ENCODE assay signal across 8 mouse cellular contexts in the genomic region with DNA sequence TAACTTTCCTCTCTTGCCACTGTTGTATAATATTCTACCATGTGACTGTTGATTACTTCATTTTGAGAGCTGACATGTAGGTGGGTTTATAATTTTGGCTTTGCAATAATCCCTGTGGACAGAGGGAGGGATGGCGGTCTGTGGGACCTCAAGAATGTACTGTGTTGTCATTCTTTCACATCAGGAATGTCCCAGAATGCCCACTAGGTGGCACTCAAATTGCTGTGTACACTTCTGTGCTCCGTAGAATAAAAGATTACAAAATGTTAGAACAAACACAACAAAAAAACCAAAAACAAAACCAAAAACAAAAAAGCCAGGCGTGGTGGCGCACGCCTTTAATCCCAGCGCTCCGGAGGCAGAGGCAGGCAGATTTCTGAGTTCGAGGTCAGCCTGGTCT. TPM values are rescaled to one million over a fixed set of nuclear protein-coding genes. Genes with fewer than 3 reads are reported as not detected.
A peak's percentile ranks its signal among the peaks of the same experiment; 100 is the strongest.
DNase-seq lines count a peak whose midpoint lies in the region; ATAC-seq and TF ChIP-seq lines count a peak whose summit lies in the region.

No protein-coding gene starts in this region.

- DNase-seq in gastrocnemius, adult 2 months: no peak
- no peak for DNase-seq in gastrocnemius, postnatal 36 days
- peak; percentile 86 for DNase-seq in 3T3-L1 (ENCODE audit: low read depth, low spot score)
- peak; percentile 38 for DNase-seq in MEL-GATA-1-ER (ENCODE audit: extremely low read depth, low read depth)
- no peak for DNase-seq in layer of hippocampus, postnatal 36 days
- DNase-seq in gastrocnemius, adult 8-10 months (ENCODE audit: low spot score in 2 of 2): no peak

- H3K4me3 ChIP-seq in gastrocnemius, adult 2 months: no peak overlapping the region

- intact Hi-C loops in gastrocnemius, adult 2 months (cut with DNase I): no loop called here
- intact Hi-C loops in gastrocnemius, postnatal 36 days (cut with DNase I): no loop called here

- ATAC-seq in hematopoietic stem cell, adult 5-6 weeks (replicated peaks in 1 of 2; ENCODE audit: insufficient read depth in 1 of 2, low FRiP score in 2 of 2, low TSS enrichment in 1 of 2, low read depth in 1 of 2, poor library complexity in 2 of 2, severe bottlenecking in 2 of 2): peak; percentile 70 to 86
- ATAC-seq in neutrophil, adult 5-6 weeks (ENCODE audit: extremely low read depth, insufficient number of reproducible peaks, low FRiP score, poor library complexity, severe bottlenecking): peak; percentile 78; the same call in 1 of the 2 replicates

- TF ChIP-seq CTCF in gastrocnemius, adult 2 months (IDR thresholded peaks at IDR 0.05): peak; percentile 66

- no peak overlapping the region for H3K27ac ChIP-seq in gastrocnemius, adult 2 months

RNA-seq across cellular contexts. Expression of a gene that starts 14.9 kb away (rescaled TPM):
- total RNA-seq in gastrocnemius, adult 2 months (2021): 1 to 10 TPM; 1.2 to 1.3 TPM
- 1 to 10 TPM in 1 of 2 experiments, under 1 TPM in 1; 0.87 to 1.1 TPM for total RNA-seq in gastrocnemius, postnatal 36 days (2021)
- total RNA-seq in hematopoietic stem cell, adult 5-6 weeks (2017): 62.6 and 81.5 TPM in 2 replicates
- 11.5 and 12.1 TPM in 2 replicates for total RNA-seq in neutrophil, adult 5-6 weeks (2017)
- 1 to 10 TPM; 4.7 to 5.2 TPM for total RNA-seq in layer of hippocampus, postnatal 36 days (2021)
- total RNA-seq in gastrocnemius, adult 8-10 months (2022): 1 to 10 TPM in 3 of 4 experiments, under 1 TPM in 1; 0.90 to 1.5 (median 1.2) TPM

RNA-seq across cellular contexts. Expression of a gene that starts 35.2 kb away (rescaled TPM):
- 1 to 10 TPM; 4.1 to 5.9 TPM for total RNA-seq in gastrocnemius, adult 2 months (2021)
- 1 to 10 TPM; 4.2 to 5.1 TPM for total RNA-seq in gastrocnemius, postnatal 36 days (2021)
- total RNA-seq in hematopoietic stem cell, adult 5-6 weeks (2017): 8.4 and 8.5 TPM in 2 replicates
- total RNA-seq in neutrophil, adult 5-6 weeks (2017): 5.8 and 12.8 TPM in 2 replicates
- total RNA-seq in layer of hippocampus, postnatal 36 days (2021): 10 to 100 TPM; 26.4 to 32.3 TPM
- total RNA-seq in gastrocnemius, adult 8-10 months (2022): 1 to 10 TPM; 2.6 to 6.9 (median 3.8) TPM

Comparison
In these comparisons a context has a peak if more than half of its experiments do, and no peak if none do; other contexts are left out.
1. DNase-seq: peak in 3T3-L1 (single experiment) and MEL-GATA-1-ER (single experiment); none in gastrocnemius, adult 2 months (single experiment), gastrocnemius, postnatal 36 days (0 of 2), layer of hippocampus, postnatal 36 days (0 of 2) and gastrocnemius, adult 8-10 months (0 of 2).